ENCODE assay signal across 8 mouse cellular contexts in the genomic region with DNA sequence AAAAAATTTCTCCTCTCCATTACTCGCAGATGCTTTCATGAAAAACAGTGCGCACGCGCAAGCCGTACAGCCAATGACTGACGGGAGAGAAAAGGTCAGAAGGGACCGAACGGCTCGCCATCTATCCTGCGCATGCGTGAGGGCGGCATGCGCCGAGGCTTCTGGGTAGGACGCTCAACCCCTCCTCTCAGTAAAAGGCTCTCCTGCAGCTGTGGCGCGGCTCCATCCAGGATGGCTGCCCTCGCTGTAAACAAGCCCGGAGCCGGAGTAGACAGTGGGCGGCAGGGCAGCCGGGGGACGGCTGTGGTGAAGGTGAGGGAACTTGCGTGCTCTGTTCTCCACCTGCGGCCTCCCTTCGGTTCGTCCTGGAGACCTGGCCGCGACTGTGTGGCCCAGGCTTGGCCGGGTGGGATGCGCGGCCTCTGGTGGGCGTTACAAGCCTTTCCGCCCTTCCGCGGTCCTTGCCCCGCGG. TPM values are rescaled to one million over a fixed set of nuclear protein-coding genes. Genes with fewer than 3 reads are reported as not detected.
A peak's percentile ranks its signal among the peaks of the same experiment; 100 is the strongest.
DNase-seq lines count a peak whose midpoint lies in the region; ATAC-seq and TF ChIP-seq lines count a peak whose summit lies in the region.

A gene (plus strand): TSS at position 148 of the 472 bp plus-strand sequence.

- peaks cover 18% of the 10 kb centered on the region for H3K4me1 ChIP-seq in hindbrain, embryonic 13.5 days (replicated peaks)

- no peaks in the 10 kb centered on the region for H3K27me3 ChIP-seq in Patski
- H3K27me3 ChIP-seq in hindbrain, embryonic 13.5 days: no peaks in the 10 kb centered on the region

- peaks cover 12% of the 10 kb centered on the region for H3K36me3 ChIP-seq in hindbrain, embryonic 13.5 days

- peak within 1 kb of the TSS; percentile 93 for H3K9ac ChIP-seq in hindbrain, embryonic 13.5 days

- ATAC-seq in Patski: peak; percentile 95
- ATAC-seq in hindbrain, embryonic 13.5 days (ENCODE audit: low FRiP score): peak; percentile 99

- no peak for TF ChIP-seq CTCF in Patski (IDR thresholded peaks at IDR 0.05)

- CTCF ChIA-PET in Patski (lab: Charles Lee): interaction anchor here (1.2 kb wide), 2 partner anchors 10 to 12 kb away, joined by 3 read pairs; no protein-coding TSS in a partner anchor

- peak within 1 kb of the TSS; percentile 87 for H3K4me2 ChIP-seq in hindbrain, embryonic 13.5 days

- in situ Hi-C loops in Patski (cut with MboI; ENCODE audit: low pct_unique_long_range_greater_than_20kb): no loop called here

- WGBS in hindbrain, embryonic 13.5 days: under 1% methylated on average over 38 of the region's 38 CpGs

- H3K27ac ChIP-seq in hindbrain, embryonic 13.5 days: peak within 1 kb of the TSS; percentile 88

- DNase-seq in Patski (ENCODE audit: low read depth, low spot score): peak; percentile 95
- peak; percentile 98 for DNase-seq in cerebellum, postnatal 14 days
- DNase-seq in frontal cortex, postnatal 14 days (ENCODE audit: low spot score in 2 of 2): peak; percentile 95 to 96
- DNase-seq in layer of hippocampus, postnatal 25 days (ENCODE audit: extremely low spot score in 1 of 2, low spot score in 1 of 2): peak; percentile 89 to 92
- DNase-seq in lung, postnatal 25 days (ENCODE audit: low spot score): peak; percentile 98
- peak; percentile 100 for DNase-seq in retina, embryonic 14.5 days (ENCODE audit: low spot score)
- peak; percentile 98 for DNase-seq in thymus, postnatal 4 days

- POLR2A ChIA-PET in Patski (lab: Charles Lee): no interaction called here

- H3K4me3 ChIP-seq in hindbrain, embryonic 13.5 days: peak within 1 kb of the TSS; percentile 89

- H3K9me3 ChIP-seq in hindbrain, embryonic 13.5 days: no peaks in the 10 kb centered on the region

RNA-seq across cellular contexts. Expression of the gene that starts here (rescaled TPM):
- polyA plus RNA-seq in Patski (2021): 24.5 TPM
- polyA plus RNA-seq in hindbrain, embryonic 13.5 days (2015; fragmentation: Nextera tagmentation; extraction: Ambion mirVana): 33.6 and 34.2 TPM in 2 replicates
- total RNA-seq in layer of hippocampus, postnatal 25 days (2021): 10 to 100 TPM; 57.5 to 59.5 TPM

Comparison
In these comparisons a context has a peak if more than half of its experiments do, and no peak if none do; other contexts are left out.
1. Peak in every context shown above with its lines: DNase-seq, ATAC-seq, H3K4me3 ChIP-seq and H3K27ac ChIP-seq.